Mouse (Mus musculus) left cerebral cortex, postnatal 10 days (tissue): ENCODE measurements around the gene Slc12a9. TPM values are rescaled to one million over a fixed set of nuclear protein-coding genes. Genes with fewer than 3 reads are reported as not detected.

Experiments used
- DNase-seq, 2 experiments: peaks; one replicate each; pipeline ENCODE4 v3.0.0; 2021 to 2022; ENCODE audit warnings: low spot score in 2 of 2, mixed read lengths in 1 of 2; ENCODE audit errors: extremely low spot score in 1 of 2
- intact Hi-C: fragments of 180-260 bp; cut with DNase I; formaldehyde crosslinking; loops from one replicate; pipeline ENCODE4 v1.15.1; 2025
- total RNA-seq, 2 experiments: library from RNA; stranded (reverse); gene quantifications; 2 replicates each; pipeline ENCODE4 v1.2.3; 2021

Slc12a9 gene
- 10 to 100 TPM; 28.6 to 28.9 TPM for total RNA-seq

- intact Hi-C loops = loop anchor here (5.0 kb wide), 1 partner anchor 179 kb away; no protein-coding TSS in a partner anchor
These were observed at the start of gene Slc12a9 for GRCm38 (mm10) chr5:137333512-137334174. Gene Slc12a9 (minus strand): TSS chr5:137333597.

GRCm38 (mm10) chr5:137381152-137381551 lies 47.8 kb upstream of the Slc12a9 start:
- peak; percentile 40 to 63 for DNase-seq
- intact Hi-C loops = no loop called here

More at GRCm38 (mm10) chr5:137333512-137334174, at the start of gene Slc12a9:
- peak; percentile 90 to 96 for DNase-seq

GRCm38 (mm10) chr5:137377603-137378002 lies 44.2 kb upstream of the Slc12a9 start:
- intact Hi-C loops = no loop called here
- no peak for DNase-seq

- intact Hi-C loops = no loop called here
- no peak for DNase-seq
These were observed 43.8 kb upstream of the Slc12a9 start for GRCm38 (mm10) chr5:137377176-137377575.

GRCm38 (mm10) chr5:137376722-137377121 lies 43.3 kb upstream of the Slc12a9 start:
- intact Hi-C loops = no loop called here
- DNase-seq = no peak

- intact Hi-C loops = no loop called here
- DNase-seq = no peak
These were observed 42.8 kb upstream of the Slc12a9 start for GRCm38 (mm10) chr5:137376198-137376597.

GRCm38 (mm10) chr5:137375627-137376026 lies 42.2 kb upstream of the Slc12a9 start:
- intact Hi-C loops = no loop called here
- no peak for DNase-seq

GRCm38 (mm10) chr5:137374521-137375080 lies 41.2 kb upstream of the Slc12a9 start:
- DNase-seq = no peak
- intact Hi-C loops = no loop called here

- intact Hi-C loops = no loop called here
- DNase-seq = no peak
These were observed 40.1 kb upstream of the Slc12a9 start for GRCm38 (mm10) chr5:137373371-137373950.

- DNase-seq = no peak
- intact Hi-C loops = no loop called here
These were observed 36.3 kb upstream of the Slc12a9 start for GRCm38 (mm10) chr5:137369665-137370064.

GRCm38 (mm10) chr5:137358382-137358781 lies 25.0 kb upstream of the Slc12a9 start:
- DNase-seq = no peak
- intact Hi-C loops = no loop called here

- DNase-seq = no peak
- intact Hi-C loops = no loop called here
These were observed 20.7 kb upstream of the Slc12a9 start for GRCm38 (mm10) chr5:137354091-137354490.

- peak in 1 of 2 experiments; percentile 54 for DNase-seq
- intact Hi-C loops = no loop called here
These were observed 18.9 kb upstream of the Slc12a9 start for GRCm38 (mm10) chr5:137352011-137352975.

GRCm38 (mm10) chr5:137351394-137351793 lies 18.0 kb upstream of the Slc12a9 start:
- no peak for DNase-seq
- intact Hi-C loops = no loop called here

- intact Hi-C loops = no loop called here
- DNase-seq = no peak
These were observed 17.6 kb upstream of the Slc12a9 start for GRCm38 (mm10) chr5:137351058-137351380.

GRCm38 (mm10) chr5:137350205-137351057 lies 17.0 kb upstream of the Slc12a9 start:
- intact Hi-C loops = no loop called here
- no peak for DNase-seq

- intact Hi-C loops = no loop called here
- DNase-seq = peak; percentile 58 to 94
These were observed 16.2 kb upstream of the Slc12a9 start, which contains the start of gene Ephb4 for GRCm38 (mm10) chr5:137349384-137350204. Gene Ephb4 (plus strand): TSS chr5:137350109.
